Mouse (Mus musculus) midbrain, embryonic 15.5 days (tissue): ENCODE measurements at regions not wholly inside any gene's neighbourhood (a gene's known extent, or its start where the extent isn't known, plus 50 kb on each side); places are given as distances from the start of the nearest gene placed in this dataset.
"Not testable (repeated sequence)": the region's sequence is repeated elsewhere in the genome, so short reads cannot be mapped to it uniquely, and the experiment has no call there.

ENCODE experiments used
- ATAC-seq: fragments of 200-750 bp; cut with Nextera tagmentation; replicated peaks from 2 replicates; pipeline ENCODE4 v1.8.0; 2017; ENCODE audit warnings: moderate TSS enrichment
- H3K27ac ChIP-seq: fragments of 300-500 bp; sonication (generic); 2 replicates; pipeline ENCODE4 v1.5.1; 2015; ENCODE audit warnings: mild to moderate bottlenecking, inconsistent platforms
- H3K27me3 ChIP-seq: fragments of 300-500 bp; sonication (generic); replicated peaks from 2 replicates; pipeline ENCODE4 v1.6.1; 2015; ENCODE audit warnings: inconsistent platforms
- H3K36me3 ChIP-seq: fragments of 300-500 bp; sonication (generic); replicated peaks from 2 replicates; pipeline ENCODE4 v1.6.1; 2015; ENCODE audit warnings: inconsistent platforms
- H3K4me1 ChIP-seq: fragments of 300-500 bp; sonication (generic); 2 replicates; pipeline ENCODE4 v1.6.1; 2015; ENCODE audit warnings: inconsistent platforms
- H3K4me2 ChIP-seq: fragments of 300-500 bp; sonication (generic); 2 replicates; pipeline ENCODE4 v1.6.1; 2015; ENCODE audit warnings: inconsistent platforms, mild to moderate bottlenecking, moderate library complexity
- H3K4me3 ChIP-seq: fragments of 300-500 bp; sonication (generic); 2 replicates; pipeline ENCODE4 v1.5.1; 2015; ENCODE audit warnings: mild to moderate bottlenecking, inconsistent platforms
- H3K9ac ChIP-seq: fragments of 300-500 bp; sonication (generic); 2 replicates; pipeline ENCODE4 v1.6.1; 2015; ENCODE audit warnings: mild to moderate bottlenecking, inconsistent platforms
- H3K9me3 ChIP-seq: fragments of 300-500 bp; sonication (generic); 2 replicates; pipeline ENCODE4 v1.6.1; 2016; ENCODE audit warnings: inconsistent platforms
- WGBS: fragments of 180-500 bp; shearing (Covaris S2); methylation state at CpG from one replicate; pipeline ENCODE4 v1.1.7; 2015; ENCODE audit warnings: mixed read lengths; 5-methylcytosine and 5-hydroxymethylcytosine counted together

DNA sequence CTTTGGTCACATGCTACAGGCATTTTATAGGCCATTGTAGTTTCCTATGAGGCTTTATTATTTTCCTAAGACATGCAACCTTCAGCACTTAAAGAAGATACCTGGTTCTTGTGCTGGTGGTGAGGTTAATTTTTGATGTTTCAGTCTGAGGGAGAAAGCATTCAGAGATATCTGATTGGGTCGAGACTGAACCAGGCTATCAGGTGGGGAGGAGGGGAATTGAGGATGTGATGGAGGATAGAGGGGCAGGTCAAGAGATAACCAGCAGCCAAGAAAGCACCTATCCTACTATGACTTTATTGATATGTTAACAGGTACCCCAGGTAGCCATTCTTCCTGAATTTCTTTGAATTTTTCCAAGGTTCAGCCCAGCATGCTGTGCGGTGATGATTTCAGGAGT is 74.1 kb upstream of the Zfp988 start:
- not testable (repeated sequence) for H3K4me1 ChIP-seq, H3K36me3 ChIP-seq, H3K9ac ChIP-seq, ATAC-seq, H3K27ac ChIP-seq, H3K4me2 ChIP-seq, H3K4me3 ChIP-seq, H3K27me3 ChIP-seq
- peaks cover 41% of the 10 kb centered on the region for H3K9me3 ChIP-seq
- 79% methylated on average over 2 of the region's 2 CpGs for whole genome bisulfite sequencing

GRCm38 (mm10) chr4:147231787-147232186 is 73.7 kb upstream of the Zfp988 start:
- WGBS = 87% methylated on average over 3 of the region's 3 CpGs
- H3K4me2 ChIP-seq, H3K9ac ChIP-seq, H3K4me1 ChIP-seq, H3K36me3 ChIP-seq, H3K4me3 ChIP-seq, H3K27ac ChIP-seq, H3K27me3 ChIP-seq, ATAC-seq: not testable (repeated sequence)
- H3K9me3 ChIP-seq = peaks cover 44% of the 10 kb centered on the region

DNA sequence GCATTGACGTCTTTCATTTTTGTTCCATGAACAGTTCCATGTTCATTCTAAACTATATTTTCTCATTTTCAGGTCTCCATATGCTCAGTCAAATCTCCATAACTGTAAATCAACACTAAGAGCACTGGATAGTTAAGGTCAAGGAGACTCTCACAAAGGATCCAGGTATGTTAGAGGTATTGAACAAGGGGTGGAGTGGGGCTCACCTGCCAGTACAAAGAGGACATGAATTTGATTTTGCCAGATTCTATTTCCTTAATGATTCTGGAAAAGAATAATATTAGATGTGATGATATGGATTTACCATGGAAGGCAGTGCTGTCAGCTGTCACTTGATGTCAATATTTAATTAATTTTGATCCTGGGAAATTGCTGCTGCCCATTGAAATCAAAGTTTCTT is 73.2 kb upstream of the Zfp988 start:
- H3K9me3 ChIP-seq = peaks cover 44% of the 10 kb centered on the region

GRCm38 (mm10) chr4:147234227-147234626 is 71.2 kb upstream of the Zfp988 start:
- ATAC-seq, H3K4me1 ChIP-seq, H3K27ac ChIP-seq, H3K4me3 ChIP-seq, H3K4me2 ChIP-seq, H3K9ac ChIP-seq, H3K36me3 ChIP-seq, H3K27me3 ChIP-seq: not testable (repeated sequence)
- 42% methylated on average over 2 of the region's 2 CpGs for WGBS
- H3K9me3 ChIP-seq = peaks cover 54% of the 10 kb centered on the region

More for the DNA sequence above, 73.2 kb upstream of the Zfp988 start:
- WGBS = 91% methylated on average over 1 of the region's 1 CpGs
- H3K4me1 ChIP-seq, ATAC-seq, H3K27me3 ChIP-seq, H3K9ac ChIP-seq, H3K36me3 ChIP-seq, H3K4me3 ChIP-seq, H3K27ac ChIP-seq, H3K4me2 ChIP-seq: not testable (repeated sequence)

DNA sequence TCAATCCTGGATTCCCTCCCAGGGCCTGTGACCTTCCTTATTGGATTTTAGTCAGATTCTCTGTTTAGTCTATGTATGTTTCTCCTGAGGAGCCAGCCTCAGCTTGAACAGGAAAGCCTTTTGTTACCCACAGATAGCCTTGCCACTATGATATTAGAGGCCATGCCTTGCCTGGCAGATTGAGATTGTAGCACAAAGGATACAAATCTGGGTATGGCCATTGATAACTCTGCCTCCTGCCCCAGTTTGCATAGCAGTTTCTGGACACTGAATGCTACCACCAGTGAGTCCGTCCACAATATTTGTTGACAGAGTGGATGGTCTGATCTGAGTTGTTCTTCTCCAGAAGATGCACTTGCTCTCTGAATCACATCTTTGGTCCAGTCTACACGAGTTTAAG is 70.0 kb upstream of the Zfp988 start:
- H3K9me3 ChIP-seq = peaks cover 60% of the 10 kb centered on the region
- H3K9ac ChIP-seq, H3K4me2 ChIP-seq, H3K4me3 ChIP-seq, ATAC-seq, H3K27ac ChIP-seq, H3K36me3 ChIP-seq, H3K27me3 ChIP-seq, H3K4me1 ChIP-seq: not testable (repeated sequence)
- whole genome bisulfite sequencing = 60% methylated on average over 2 of the region's 2 CpGs

GRCm38 (mm10) chr4:147241315-147242182 is 63.9 kb upstream of the Zfp988 start:
- not testable (repeated sequence) for ATAC-seq, H3K36me3 ChIP-seq, H3K27me3 ChIP-seq, H3K4me3 ChIP-seq, H3K9ac ChIP-seq, H3K27ac ChIP-seq, H3K4me2 ChIP-seq, H3K4me1 ChIP-seq
- WGBS = 80% methylated on average over 4 of the region's 4 CpGs
- H3K9me3 ChIP-seq = peaks cover 45% of the 10 kb centered on the region

- ATAC-seq = no peak
- peaks cover 44% of the 10 kb centered on the region for H3K9me3 ChIP-seq
- 85% methylated on average over 2 of the region's 2 CpGs for WGBS
- no peak overlapping the region for H3K9ac ChIP-seq
- no peaks in the 10 kb centered on the region for H3K4me1 ChIP-seq
- no peak overlapping the region for H3K4me2 ChIP-seq
- no peaks in the 10 kb centered on the region for H3K36me3 ChIP-seq
- no peak overlapping the region for H3K27ac ChIP-seq
- H3K4me3 ChIP-seq = no peak overlapping the region
- H3K27me3 ChIP-seq = no peaks in the 10 kb centered on the region
Measured at GRCm38 (mm10) chr4:147242183-147242477, 63.3 kb upstream of the Zfp988 start.

- 86% methylated on average over 1 of the region's 1 CpGs for WGBS
- H3K9ac ChIP-seq = not testable (repeated sequence)
Measured at GRCm38 (mm10) chr4:147248541-147248940, 56.9 kb upstream of the Zfp988 start.

More at GRCm38 (mm10) chr4:147248541-147248940, 56.9 kb upstream of the Zfp988 start:
- H3K36me3 ChIP-seq, H3K27ac ChIP-seq, H3K4me2 ChIP-seq, H3K4me1 ChIP-seq, ATAC-seq, H3K4me3 ChIP-seq, H3K27me3 ChIP-seq: not testable (repeated sequence)
- peaks cover 27% of the 10 kb centered on the region for H3K9me3 ChIP-seq
